Mouse (Mus musculus): Measurements from ENCODE around the gene Fam168a. TPM values are rescaled to one million over a fixed set of nuclear protein-coding genes. Genes with fewer than 3 reads are reported as not detected.
A peak's percentile ranks its signal among the peaks of the same experiment; 100 is the strongest.
"Not testable (repeated sequence)": the region's sequence is repeated elsewhere in the genome, so short reads cannot be mapped to it uniquely, and the experiment has no call there.

The Fam168a gene
- total RNA-seq, 2 experiments from 2014 or later: 11.9 to 31.4 TPM

- ATAC-seq (replicated peaks; ENCODE audit: low FRiP score, poor library complexity, severe bottlenecking): no peak
Observed at GRCm38 (mm10) chr7:100835168-100835567, 128.7 kb downstream of the Fam168a start.

- ATAC-seq (replicated peaks; ENCODE audit: low FRiP score, poor library complexity, severe bottlenecking): no peak
Observed at GRCm38 (mm10) chr7:100835711-100836110, 129.3 kb downstream of the Fam168a start.

GRCm38 (mm10) chr7:100836657-100837056 is 130.2 kb downstream of the Fam168a start:
- ATAC-seq (replicated peaks; ENCODE audit: low FRiP score, poor library complexity, severe bottlenecking): no peak

GRCm38 (mm10) chr7:100837701-100838100 is 131.3 kb downstream of the Fam168a start:
- ATAC-seq (replicated peaks; ENCODE audit: low FRiP score, poor library complexity, severe bottlenecking): no peak

GRCm38 (mm10) chr7:100839632-100840402 is 133.4 kb downstream of the Fam168a start:
- no peak for ATAC-seq (replicated peaks; ENCODE audit: low FRiP score, poor library complexity, severe bottlenecking)

- no peak for ATAC-seq (replicated peaks; ENCODE audit: low FRiP score, poor library complexity, severe bottlenecking)
Observed at GRCm38 (mm10) chr7:100840906-100841305, 134.5 kb downstream of the Fam168a start.

- ATAC-seq (replicated peaks; ENCODE audit: low FRiP score, poor library complexity, severe bottlenecking): no peak
Observed at GRCm38 (mm10) chr7:100841608-100842007, 135.2 kb downstream of the Fam168a start.

GRCm38 (mm10) chr7:100842175-100842574 is 135.7 kb downstream of the Fam168a start:
- no peak for ATAC-seq (replicated peaks; ENCODE audit: low FRiP score, poor library complexity, severe bottlenecking)

- ATAC-seq (replicated peaks; ENCODE audit: low FRiP score, poor library complexity, severe bottlenecking): peak; percentile 73
Observed at GRCm38 (mm10) chr7:100843866-100844265, 137.4 kb downstream of the Fam168a start.

GRCm38 (mm10) chr7:100844385-100845025 is 138.1 kb downstream of the Fam168a start:
- ATAC-seq (replicated peaks; ENCODE audit: low FRiP score, poor library complexity, severe bottlenecking): peak; percentile 79

GRCm38 (mm10) chr7:100845026-100845400 is 138.6 kb downstream of the Fam168a start:
- no peak for ATAC-seq (replicated peaks; ENCODE audit: low FRiP score, poor library complexity, severe bottlenecking)

- ATAC-seq (replicated peaks; ENCODE audit: low FRiP score, poor library complexity, severe bottlenecking): peak; percentile 23
Observed at GRCm38 (mm10) chr7:100845412-100845811, 139.0 kb downstream of the Fam168a start.

- not testable (repeated sequence) for ATAC-seq (replicated peaks; ENCODE audit: low FRiP score, poor library complexity, severe bottlenecking)
Observed at GRCm38 (mm10) chr7:100846033-100846432, 139.6 kb downstream of the Fam168a start.

GRCm38 (mm10) chr7:100847131-100847530 is 140.7 kb downstream of the Fam168a start:
- no peak for ATAC-seq (replicated peaks; ENCODE audit: low FRiP score, poor library complexity, severe bottlenecking)

- ATAC-seq (replicated peaks; ENCODE audit: low FRiP score, poor library complexity, severe bottlenecking): no peak
Observed at GRCm38 (mm10) chr7:100848744-100849143, 142.3 kb downstream of the Fam168a start.

- ATAC-seq (replicated peaks; ENCODE audit: low FRiP score, poor library complexity, severe bottlenecking): no peak
Observed at GRCm38 (mm10) chr7:100849508-100849907, 143.1 kb downstream of the Fam168a start.

GRCm38 (mm10) chr7:100851481-100852356 is 145.3 kb downstream of the Fam168a start:
- ATAC-seq (replicated peaks; ENCODE audit: low FRiP score, poor library complexity, severe bottlenecking): no peak

- ATAC-seq (replicated peaks; ENCODE audit: low FRiP score, poor library complexity, severe bottlenecking): no peak
Observed at GRCm38 (mm10) chr7:100853396-100853795, 147.0 kb downstream of the Fam168a start.

- ATAC-seq (replicated peaks; ENCODE audit: low FRiP score, poor library complexity, severe bottlenecking): no peak
Observed at GRCm38 (mm10) chr7:100854137-100854814, 147.8 kb downstream of the Fam168a start.

- ATAC-seq (replicated peaks; ENCODE audit: low FRiP score, poor library complexity, severe bottlenecking): no peak
Observed at GRCm38 (mm10) chr7:100854861-100855260, 148.4 kb downstream of the Fam168a start.

Data from erythroid progenitor cell, adult 5-6 weeks (primary cell).